27 mouse cellular contexts compared by ENCODE assay signal in the genomic region with DNA sequence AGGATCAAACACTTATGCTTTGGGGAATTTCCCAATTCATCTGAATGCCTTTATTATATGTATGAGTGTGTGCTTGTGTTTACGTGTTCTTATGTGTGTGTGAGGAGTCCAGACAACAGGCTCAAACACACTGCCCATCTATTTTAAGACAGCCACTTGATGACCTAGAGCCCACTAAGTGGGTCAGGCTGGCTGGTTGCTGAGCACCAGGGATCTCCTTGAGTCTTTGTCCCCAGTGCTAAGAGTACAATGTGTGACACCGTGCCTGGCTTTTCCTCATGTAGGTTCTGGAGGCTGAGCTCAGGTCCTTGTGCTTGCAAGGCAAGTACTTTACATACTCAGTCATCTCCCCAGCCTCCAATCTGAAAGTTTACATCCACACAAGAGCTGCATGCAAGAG. TPM values are rescaled to one million over a fixed set of nuclear protein-coding genes. Genes with fewer than 3 reads are reported as not detected.
DNase-seq lines count a peak whose midpoint lies in the region; ATAC-seq and TF ChIP-seq lines count a peak whose summit lies in the region.
"Had no signal": no experiment of that assay in that cellular context is flagged by ENCODE, and none has a peak within 500 bp of the region (broad histone marks: within the 10 kb centered on the region; RNA-seq: fewer than 3 reads in every experiment).

No protein-coding gene starts in this region.

- TF ChIP-seq CTCF in midbrain, postnatal 0 days (IDR thresholded peaks at IDR 0.05), result no peak

- ATAC-seq in heart, embryonic 11.5 days (replicated peaks; ENCODE audit: insufficient number of reproducible peaks, low FRiP score, low TSS enrichment), result 0 out of 2 replicates have a peak, but pooled peaks have one; percentile 46
- ATAC-seq in heart, embryonic 15.5 days (replicated peaks; ENCODE audit: insufficient number of reproducible peaks, insufficient read depth, low FRiP score, low read depth), result peak; percentile 67; the same call in 1 of the 2 replicates
- ATAC-seq in midbrain, postnatal 0 days (ENCODE audit: low FRiP score), result no peak
- ATAC-seq: CD4-positive, CD25-positive, alpha-beta regulatory T cell, adult 4 months; forebrain, embryonic 13.5 days; forebrain, embryonic 16.5 days; hindbrain, embryonic 16.5 days; intestine, embryonic 15.5 days had no signal

- no peaks in the 10 kb centered on the region for H3K9me3 ChIP-seq in heart, embryonic 11.5 days (replicated peaks; ENCODE audit: control insufficient read depth, low read length)
- no peaks in the 10 kb centered on the region for H3K9me3 ChIP-seq in heart, embryonic 15.5 days (replicated peaks)
- no peaks in the 10 kb centered on the region for H3K9me3 ChIP-seq in midbrain, postnatal 0 days (ENCODE audit: low read length)
- H3K9me3 ChIP-seq: forebrain, embryonic 10.5 days; forebrain, embryonic 13.5 days; hindbrain, embryonic 10.5 days; hindbrain, embryonic 13.5 days; intestine, embryonic 15.5 days had no signal

- intact Hi-C loops in heart, postnatal 25 days (cut with DNase I), result no loop called here

- no peak overlapping the region for H3K4me2 ChIP-seq in heart, embryonic 11.5 days
- H3K4me2 ChIP-seq in heart, embryonic 15.5 days, result no peak overlapping the region
- no peak overlapping the region for H3K4me2 ChIP-seq in midbrain, postnatal 0 days (ENCODE audit: low read depth, low read length, poor library complexity, severe bottlenecking)
- H3K4me2 ChIP-seq: forebrain, embryonic 13.5 days; hindbrain, embryonic 13.5 days; intestine, embryonic 15.5 days had no signal

- DNase-seq in heart, adult 8-10 months (ENCODE audit: low spot score), result peak; percentile 23
- DNase-seq in heart, postnatal 25 days (ENCODE audit: low spot score), result no peak
- no peak for DNase-seq in adrenal gland, adult (ENCODE audit: inconsistent age in 2 of 2, low spot score in 1 of 2)
- DNase-seq in lung, postnatal 10 days, result no peak
- DNase-seq in midbrain, postnatal 0 days (ENCODE audit: low spot score), result no peak
- DNase-seq: adrenal gland, postnatal 10 days; adrenal gland, postnatal 36 days; cerebellum, adult 18-20 months; cerebellum, adult 9-10 months; cerebellum, postnatal 14 days; gastrocnemius, postnatal 10 days; gastrocnemius, postnatal 36 days; kidney, adult 11 months; kidney, adult 8-10 months had no signal

- H3K36me3 ChIP-seq in heart, embryonic 11.5 days (ENCODE audit: control insufficient read depth, insufficient read depth, low read length), result no peaks in the 10 kb centered on the region
- H3K36me3 ChIP-seq in heart, embryonic 15.5 days, result no peaks in the 10 kb centered on the region
- H3K36me3 ChIP-seq in midbrain, postnatal 0 days (ENCODE audit: insufficient read depth, low read length), result no peaks in the 10 kb centered on the region
- H3K36me3 ChIP-seq: forebrain, embryonic 10.5 days; hindbrain, embryonic 10.5 days; hindbrain, embryonic 13.5 days; intestine, embryonic 15.5 days had no signal

- no peaks in the 10 kb centered on the region for H3K27me3 ChIP-seq in heart, embryonic 11.5 days (ENCODE audit: control insufficient read depth, insufficient read depth, low read length)
- no peaks in the 10 kb centered on the region for H3K27me3 ChIP-seq in heart, embryonic 15.5 days
- H3K27me3 ChIP-seq in midbrain, postnatal 0 days (ENCODE audit: insufficient read depth, low read length), result no peaks in the 10 kb centered on the region
- H3K27me3 ChIP-seq: forebrain, embryonic 13.5 days; intestine, embryonic 15.5 days had no signal

- H3K27ac ChIP-seq in heart, embryonic 11.5 days (ENCODE audit: low read depth, low read length), result no peak overlapping the region
- H3K27ac ChIP-seq in heart, embryonic 15.5 days, result peak overlapping the region; percentile 13; the same call in 1 of the 2 replicates
- no peak overlapping the region for H3K27ac ChIP-seq in midbrain, postnatal 0 days (ENCODE audit: low read depth, low read length)
- H3K27ac ChIP-seq: forebrain, embryonic 10.5 days; forebrain, embryonic 13.5 days; hindbrain, embryonic 10.5 days; hindbrain, embryonic 13.5 days; intestine, embryonic 15.5 days had no signal

- H3K4me3 ChIP-seq in heart, embryonic 11.5 days (ENCODE audit: low read depth, low read length), result no peak overlapping the region
- H3K4me3 ChIP-seq in heart, embryonic 15.5 days, result no peak overlapping the region
- H3K4me3 ChIP-seq in midbrain, postnatal 0 days (ENCODE audit: low read depth, low read length), result no peak overlapping the region
- H3K4me3 ChIP-seq: forebrain, embryonic 10.5 days; forebrain, embryonic 13.5 days; hindbrain, embryonic 10.5 days; hindbrain, embryonic 13.5 days; intestine, embryonic 15.5 days had no signal

- H3K4me1 ChIP-seq in heart, embryonic 11.5 days (ENCODE audit: control insufficient read depth, insufficient read depth, low read length), result peaks cover 5% of the 10 kb centered on the region; the same call in 1 of the 2 replicates
- peaks cover 19% of the 10 kb centered on the region for H3K4me1 ChIP-seq in heart, embryonic 15.5 days (replicated peaks)
- H3K4me1 ChIP-seq in midbrain, postnatal 0 days (ENCODE audit: insufficient read depth, low read length), result no peaks in the 10 kb centered on the region
- H3K4me1 ChIP-seq: forebrain, embryonic 10.5 days; forebrain, embryonic 13.5 days; hindbrain, embryonic 10.5 days; hindbrain, embryonic 13.5 days; intestine, embryonic 15.5 days had no signal

- 51% methylated on average over 2 of the region's 2 CpGs for WGBS in heart, embryonic 11.5 days (ENCODE audit: insufficient replicate concordance)
- 37% methylated on average over 2 of the region's 2 CpGs for WGBS in heart, embryonic 15.5 days
- WGBS in midbrain, postnatal 0 days, result 76% methylated on average over 2 of the region's 2 CpGs

- H3K9ac ChIP-seq in heart, embryonic 11.5 days (ENCODE audit: low read depth, low read length), result no peak overlapping the region
- H3K9ac ChIP-seq in heart, embryonic 15.5 days, result no peak overlapping the region
- no peak overlapping the region for H3K9ac ChIP-seq in midbrain, postnatal 0 days (replicated peaks; ENCODE audit: low read length, poor library complexity, severe bottlenecking)
- H3K9ac ChIP-seq: forebrain, embryonic 13.5 days; hindbrain, embryonic 13.5 days; intestine, embryonic 15.5 days had no signal

RNA-seq across cellular contexts. Expression of gene Cbln1, which starts 20.7 kb away (rescaled TPM):
- under 1 TPM; 0.28 to 0.81 (median 0.38) TPM for total RNA-seq in heart, adult 8-10 months (2022)
- total RNA-seq in heart, postnatal 25 days (2021), result under 1 TPM; 0.52 to 0.87 TPM
- polyA plus RNA-seq in heart, embryonic 11.5 days (2014; fragmentation: Nextera tagmentation; extraction: Ambion mirVana), result 0.10 and 0.24 TPM in 2 replicates
- polyA plus RNA-seq in heart, embryonic 15.5 days (2015; fragmentation: Nextera tagmentation; extraction: Ambion mirVana), result 0.15 TPM in 1 of 2 replicates, not detected in the other
- 48.2 and 77.3 TPM in 2 replicates for total RNA-seq in midbrain, postnatal 0 days (2014; rRNA removed)
- polyA plus RNA-seq in midbrain, postnatal 0 days (2015; fragmentation: Nextera tagmentation; extraction: Ambion mirVana), result 17.3 and 24.0 TPM in 2 replicates
- total RNA-seq: gastrocnemius, adult 18-20 months; gastrocnemius, postnatal 36 days; granulocyte monocyte progenitor cell, adult 5-6 weeks; MEL had no signal
- polyA plus RNA-seq: CD4-positive, CD25-positive, alpha-beta regulatory T cell, adult 4 months had no signal

Comparison
In these comparisons a context has a peak if more than half of its experiments do, and no peak if none do; other contexts are left out.
1. RNA of gene Cbln1, which starts 20.7 kb away (total RNA-seq): 48.2 to 77.3 TPM in midbrain, postnatal 0 days; 0.52 to 0.87 TPM in heart, postnatal 25 days and 0.28 to 0.81 TPM in heart, adult 8-10 months; every median in the first group is over 10 times any median in the second.